Mouse (Mus musculus) gastrocnemius, postnatal 36 days (tissue): Measurements from ENCODE around the gene Ncor2. TPM values are rescaled to one million over a fixed set of nuclear protein-coding genes. Genes with fewer than 3 reads are reported as not detected.

ENCODE experiments used
- DNase-seq, 2 experiments: peaks; one replicate each; pipeline ENCODE4 v3.0.0; 2022
- intact Hi-C: fragments of 180-260 bp; cut with DNase I; formaldehyde crosslinking; loops from one replicate; pipeline ENCODE4 v1.15.1; 2025
- total RNA-seq, 2 experiments: library from RNA; stranded (reverse); gene quantifications; 2 replicates each; pipeline ENCODE4 v1.2.3; 2021

The Ncor2 gene
- total RNA-seq, 2 experiments from 2014 or later = 102 to 112 TPM

DNA sequence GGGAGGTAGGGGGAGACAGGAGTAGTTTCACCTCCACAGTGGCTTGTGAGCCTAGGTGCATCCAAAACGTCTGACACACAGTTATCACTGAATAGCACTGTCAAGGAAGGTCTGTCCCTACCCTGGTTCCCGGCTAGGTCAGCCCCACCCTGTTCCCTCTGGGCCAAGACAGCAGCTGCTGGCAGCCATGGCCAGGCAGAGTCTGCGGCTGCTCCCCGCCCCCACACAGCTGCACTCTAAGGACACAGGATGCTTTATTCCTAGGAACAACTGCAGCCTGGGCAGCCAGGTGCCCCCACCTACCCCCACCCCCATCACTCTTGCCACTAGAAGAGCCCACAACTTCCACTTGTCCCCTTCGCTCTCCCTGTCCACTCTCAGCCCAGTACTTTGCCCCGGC, 67.9 kb downstream of the Ncor2 start:
- DNase-seq = peak; percentile 55 to 76
- intact Hi-C loops = no loop called here

- DNase-seq = no peak
- intact Hi-C loops = no loop called here
Observed at GRCm38 (mm10) chr5:125110722-125111121, 68.3 kb downstream of the Ncor2 start.

DNA sequence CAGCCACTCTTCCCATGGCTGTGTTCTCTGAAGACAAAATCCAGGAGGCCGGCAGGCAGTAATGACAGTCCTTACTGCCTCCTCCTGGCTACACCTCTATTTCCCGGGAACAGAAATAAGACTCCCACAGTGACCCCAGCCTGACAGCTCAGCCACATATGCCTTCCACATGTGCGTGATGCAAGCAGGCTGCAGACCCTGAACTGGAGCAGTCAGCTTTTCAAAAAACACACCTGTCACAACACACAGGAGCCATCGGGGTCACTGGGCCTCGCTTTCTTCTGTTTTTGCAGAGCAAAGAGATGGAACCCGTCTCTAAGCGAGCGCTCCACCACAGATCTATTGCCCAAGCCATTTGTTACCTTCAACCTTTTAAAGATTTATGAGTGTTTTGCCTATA, 68.8 kb downstream of the Ncor2 start:
- intact Hi-C loops = no loop called here
- no peak for DNase-seq

- intact Hi-C loops = loop anchor here (2.0 to 10.0 kb wide), 6 partner anchors 70 to 258 kb away; partner anchors contain the start of gene Ncor2
Observed at GRCm38 (mm10) chr5:125107011-125107651, 71.9 kb downstream of the Ncor2 start.

DNA sequence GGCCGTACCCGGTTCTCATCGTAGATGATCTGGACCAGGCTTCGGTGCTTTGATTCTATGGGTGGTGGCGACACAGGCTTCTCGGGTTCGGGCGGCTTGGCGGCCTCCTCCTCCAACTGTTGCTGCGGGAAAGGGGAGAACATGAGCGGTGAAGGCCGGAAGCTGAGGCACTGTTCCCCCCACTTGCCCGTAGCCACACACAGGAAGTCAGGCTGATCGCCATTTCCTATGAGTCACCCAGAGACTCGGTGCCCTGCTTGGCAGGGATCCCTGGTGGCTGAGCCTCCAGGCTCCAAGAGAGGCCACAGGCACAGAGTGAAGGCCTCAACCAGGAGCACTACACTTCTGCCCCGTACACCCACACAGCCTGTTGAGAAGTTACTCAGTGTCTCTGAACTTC, 72.8 kb downstream of the Ncor2 start:
- peak; percentile 35 to 53 for DNase-seq
- intact Hi-C loops = loop anchor here (2.0 to 10.0 kb wide), 6 partner anchors 71 to 259 kb away; partner anchors contain the start of gene Ncor2

More at GRCm38 (mm10) chr5:125107011-125107651, 71.9 kb downstream of the Ncor2 start:
- peak; percentile 63 to 65 for DNase-seq

GRCm38 (mm10) chr5:125104841-125105240, 74.2 kb downstream of the Ncor2 start:
- intact Hi-C loops = loop anchor here (2.0 to 10.0 kb wide), 6 partner anchors 72 to 260 kb away; partner anchors contain the start of gene Ncor2
- no peak for DNase-seq

- DNase-seq = no peak
- intact Hi-C loops = loop anchor here (10.0 kb wide), 2 partner anchors 159 to 261 kb away; no protein-coding TSS in a partner anchor
Observed at GRCm38 (mm10) chr5:125103396-125103795, 75.6 kb downstream of the Ncor2 start.

GRCm38 (mm10) chr5:125102907-125103306, 76.1 kb downstream of the Ncor2 start:
- no peak for DNase-seq
- intact Hi-C loops = loop anchor here (10.0 kb wide), 2 partner anchors 158 to 262 kb away; no protein-coding TSS in a partner anchor

DNA sequence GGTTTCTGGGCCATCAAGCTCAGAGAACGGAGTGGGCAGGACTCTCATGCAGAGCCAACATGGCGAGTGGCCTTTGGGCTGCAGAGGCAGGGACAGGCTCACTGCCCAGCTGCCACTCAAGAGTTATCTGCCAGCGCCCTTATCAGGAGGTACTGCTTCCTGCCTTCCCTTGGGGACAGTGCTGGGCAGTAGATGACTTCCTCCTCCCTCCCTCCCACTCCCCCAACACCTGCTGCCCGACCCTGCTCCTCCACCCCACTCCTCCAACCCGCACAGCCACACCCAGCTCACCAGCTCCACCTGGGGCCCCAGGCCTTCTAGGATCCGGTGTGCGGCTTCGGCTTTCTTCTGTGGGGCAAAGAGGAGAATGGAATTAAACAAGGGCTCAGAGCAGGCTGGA, 76.7 kb downstream of the Ncor2 start:
- intact Hi-C loops = loop anchor here (10.0 kb wide), 2 partner anchors 158 to 262 kb away; no protein-coding TSS in a partner anchor

GRCm38 (mm10) chr5:125099785-125100350, 79.2 kb downstream of the Ncor2 start:
- intact Hi-C loops = loop anchor here (10.0 kb wide), 2 partner anchors 155 to 265 kb away; no protein-coding TSS in a partner anchor
- no peak for DNase-seq

More for the DNA sequence above, 76.7 kb downstream of the Ncor2 start:
- no peak for DNase-seq

DNA sequence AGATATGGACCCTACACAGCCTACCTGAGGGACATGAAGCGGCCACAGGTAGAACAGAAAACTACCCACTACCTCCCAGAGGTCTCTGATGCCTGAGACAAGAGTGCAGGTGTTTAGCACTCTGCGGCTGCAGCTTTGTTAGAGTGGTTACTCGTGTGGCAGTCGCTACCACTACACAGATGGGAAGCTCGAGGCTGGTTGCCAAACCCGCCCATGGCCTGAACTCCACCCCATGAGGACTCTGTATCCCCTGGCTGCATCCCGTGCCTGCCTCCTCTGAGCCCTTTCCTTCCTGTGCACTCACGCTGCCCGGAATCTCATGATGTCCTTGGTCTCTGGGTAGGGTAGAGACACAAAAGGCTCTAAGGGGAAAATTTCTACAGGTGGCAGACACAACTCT, 80.3 kb downstream of the Ncor2 start:
- intact Hi-C loops = no loop called here
- no peak for DNase-seq

- no peak for DNase-seq
- intact Hi-C loops = no loop called here
Observed at GRCm38 (mm10) chr5:125096368-125096767, 82.7 kb downstream of the Ncor2 start.

GRCm38 (mm10) chr5:125095525-125096175, 83.4 kb downstream of the Ncor2 start:
- DNase-seq = no peak
- intact Hi-C loops = no loop called here

GRCm38 (mm10) chr5:125093795-125094194, 85.2 kb downstream of the Ncor2 start:
- intact Hi-C loops = no loop called here
- DNase-seq = no peak

DNA sequence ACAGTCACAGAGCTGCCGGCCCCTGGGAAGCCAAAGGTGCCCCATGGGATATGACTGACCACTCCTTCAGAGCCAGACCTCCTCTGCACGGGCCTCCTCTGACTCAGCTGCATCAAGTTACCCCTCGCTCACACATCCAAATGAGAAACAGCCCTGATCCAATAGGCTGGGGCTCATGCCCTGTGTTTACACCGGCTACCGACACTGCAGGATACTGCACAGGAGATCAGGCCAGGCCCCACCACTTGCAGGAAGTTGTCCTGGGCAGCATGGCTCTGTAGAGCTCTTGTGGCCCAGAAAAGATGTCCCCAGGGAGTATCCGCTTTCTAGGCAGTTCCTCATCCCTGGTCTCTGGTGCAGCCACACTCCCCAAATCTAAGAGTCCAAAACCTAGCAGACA, 90.9 kb downstream of the Ncor2 start:
- intact Hi-C loops = no loop called here
- DNase-seq = no peak

- intact Hi-C loops = no loop called here
- no peak for DNase-seq
Observed at GRCm38 (mm10) chr5:125085097-125085617, 93.9 kb downstream of the Ncor2 start.

- intact Hi-C loops = no loop called here
- DNase-seq = no peak
Observed at GRCm38 (mm10) chr5:125083674-125084073, 95.3 kb downstream of the Ncor2 start.

GRCm38 (mm10) chr5:125081318-125082101, 97.5 kb downstream of the Ncor2 start:
- DNase-seq = peak; percentile 86 to 89
- intact Hi-C loops = no loop called here

DNA sequence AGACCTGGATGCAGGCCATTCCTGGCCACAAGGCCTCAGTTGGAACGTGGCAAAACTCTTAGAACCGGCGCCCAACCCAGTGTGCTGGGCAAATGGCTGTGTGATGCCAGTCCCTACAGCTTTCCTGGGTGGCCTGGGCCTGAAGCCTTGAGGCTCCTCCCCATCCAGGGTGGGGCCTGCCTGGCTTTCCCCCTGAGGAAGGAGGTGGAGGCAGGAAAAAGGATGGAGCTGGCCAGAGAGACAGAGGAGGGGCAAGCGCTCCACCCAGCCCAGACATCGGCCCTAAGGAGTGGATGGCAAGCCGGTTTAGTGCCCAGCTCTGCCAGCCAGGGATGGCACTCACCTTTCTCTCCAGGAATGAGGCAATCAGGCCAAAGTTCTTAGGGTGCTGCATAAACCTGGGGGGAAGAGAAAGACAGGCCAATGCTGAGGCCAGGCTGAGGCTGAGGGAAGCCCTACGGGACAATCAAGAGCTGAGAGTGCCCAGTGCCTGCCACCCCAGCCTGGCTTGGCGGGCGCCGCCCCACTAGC, 98.2 kb downstream of the Ncor2 start:
- DNase-seq = peak; percentile 46 to 58
- intact Hi-C loops = no loop called here

- intact Hi-C loops = no loop called here
- no peak for DNase-seq
Observed at GRCm38 (mm10) chr5:125080352-125080751, 98.7 kb downstream of the Ncor2 start.
